Mouse (Mus musculus) G1E (cell line): ENCODE data around the gene Pxn.

Experiments
- CTCF ChIP-seq: IDR thresholded peaks from 2 replicates; pipeline ENCODE4 v1.5.1; 2012; ENCODE audit warnings: low read depth, low read length, inconsistent platforms, mixed read lengths
- GATA1 ChIP-seq: IDR thresholded peaks from 2 replicates; pipeline ENCODE4 v1.6.1; 2012; ENCODE audit warnings: borderline replicate concordance, low read length, inconsistent platforms, mixed read lengths

- TF ChIP-seq CTCF: no peak
- TF ChIP-seq GATA1: no peak
These were observed 79.7 kb downstream of the Pxn start for GRCm38 (mm10) chr5:115586166-115586565.
